Mouse (Mus musculus): ENCODE data around the gene Foxa3. TPM values are rescaled to one million over a fixed set of nuclear protein-coding genes. Genes with fewer than 3 reads are reported as not detected.
"Not testable (repeated sequence)": the region's sequence is repeated elsewhere in the genome, so short reads cannot be mapped to it uniquely, and the experiment has no call there.

Gene Foxa3
- not detected for total RNA-seq (2021)

DNA sequence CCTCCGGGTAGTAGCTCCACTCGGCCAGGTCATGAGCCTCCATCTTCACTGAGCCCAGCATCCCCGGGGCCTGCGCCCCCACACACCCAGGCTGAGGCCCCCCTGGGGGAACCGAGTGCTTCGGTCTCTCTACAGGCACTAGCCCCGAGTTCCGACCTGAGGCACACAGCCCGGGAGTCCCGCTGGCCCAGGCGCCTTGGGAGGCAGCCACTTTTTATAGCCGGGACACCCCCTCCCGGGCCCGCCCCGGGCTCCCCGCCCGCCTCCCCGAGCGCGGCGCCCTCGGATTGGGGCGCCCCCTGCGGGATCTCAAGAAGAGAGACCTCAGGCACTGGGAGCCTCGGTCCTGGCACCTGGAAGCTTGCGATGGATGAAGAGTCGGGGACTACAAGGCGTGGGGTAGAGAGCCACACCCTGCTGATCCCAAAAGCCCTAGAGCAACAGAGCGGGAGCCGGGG lies at the start of gene Foxa3:
TSS of gene Foxa3 (minus strand) at position 182 of the 458 bp plus-strand sequence.
- peak in 1 of 2 experiments; percentile 45 for DNase-seq

DNA sequence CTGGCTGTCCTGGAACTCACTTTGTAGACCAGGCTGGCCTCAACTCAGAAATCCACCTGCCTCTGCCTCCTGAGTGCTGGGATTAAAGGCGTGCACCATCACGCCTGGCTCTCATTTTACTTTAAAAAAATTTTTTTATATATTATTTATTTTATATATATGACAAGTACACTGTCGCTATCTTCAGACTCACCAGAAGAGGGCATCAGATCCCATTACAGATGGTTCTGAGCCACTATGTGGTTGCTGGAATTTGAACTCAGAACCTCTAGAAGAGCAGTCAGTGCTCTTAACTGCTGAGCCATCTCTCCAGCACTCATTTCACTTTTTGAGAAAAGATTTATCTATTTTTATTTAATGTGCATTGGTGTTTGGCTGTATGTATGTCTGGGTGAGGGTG lies 47.7 kb upstream of the Foxa3 start:
- DNase-seq = not testable (repeated sequence)

DNA sequence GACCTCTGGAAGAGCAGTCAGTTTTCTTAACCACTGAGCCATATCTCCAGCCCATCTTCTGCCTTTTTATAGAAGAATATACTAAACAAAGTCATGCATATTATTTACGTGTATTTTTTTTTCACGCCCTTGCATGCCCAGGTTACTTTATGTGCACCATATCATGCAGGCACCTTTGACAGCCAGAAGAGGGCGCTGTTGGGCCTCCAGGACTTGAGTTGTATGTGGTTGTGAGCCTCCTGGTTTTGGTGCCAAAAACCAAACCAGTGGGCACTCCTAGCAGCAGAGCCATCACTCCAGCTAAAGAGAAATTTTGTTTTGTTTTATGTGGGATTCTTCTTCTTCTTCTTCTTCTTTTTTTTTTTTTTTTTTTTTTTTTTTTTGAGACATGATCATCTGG lies 46.2 kb upstream of the Foxa3 start:
- DNase-seq = no peak

DNA sequence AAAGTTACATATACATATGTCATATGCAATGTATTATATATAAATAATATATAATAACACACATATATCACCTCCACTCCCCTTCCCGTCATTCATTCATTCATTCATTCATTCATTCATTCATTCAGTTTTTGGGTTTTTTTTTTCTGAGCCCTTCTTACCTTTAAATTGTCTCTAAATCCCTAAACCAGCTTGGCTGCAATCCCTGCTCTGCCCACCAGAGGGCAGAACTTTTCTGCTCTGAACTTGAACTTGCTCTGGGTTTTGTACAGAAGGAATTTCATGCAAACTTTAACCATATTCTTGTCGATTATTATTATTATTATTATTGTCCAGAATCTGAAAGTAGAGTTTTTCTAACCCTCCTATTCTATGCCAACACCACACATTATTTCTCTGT lies 45.4 kb upstream of the Foxa3 start:
- DNase-seq = no peak

DNA sequence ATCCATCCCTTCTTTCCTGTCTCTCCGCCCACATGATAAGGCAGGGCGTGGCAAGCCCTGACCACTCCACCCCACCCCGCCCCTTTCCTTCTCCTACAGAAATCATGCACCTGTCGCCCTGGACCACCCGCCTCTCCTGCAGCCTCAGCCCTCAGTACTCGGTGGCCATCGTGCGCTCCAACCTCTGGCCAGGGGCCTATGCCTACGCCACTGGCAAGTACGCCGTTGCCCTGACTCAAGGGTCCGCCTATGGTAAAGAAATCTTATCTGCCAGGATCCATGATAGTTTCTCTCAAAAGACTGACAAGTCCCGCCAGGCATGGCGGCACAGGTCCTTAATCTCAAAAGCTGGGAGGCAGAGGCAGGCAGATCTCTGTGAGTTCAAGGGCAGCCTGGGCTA lies 44.6 kb upstream of the Foxa3 start:
- DNase-seq = no peak

DNA sequence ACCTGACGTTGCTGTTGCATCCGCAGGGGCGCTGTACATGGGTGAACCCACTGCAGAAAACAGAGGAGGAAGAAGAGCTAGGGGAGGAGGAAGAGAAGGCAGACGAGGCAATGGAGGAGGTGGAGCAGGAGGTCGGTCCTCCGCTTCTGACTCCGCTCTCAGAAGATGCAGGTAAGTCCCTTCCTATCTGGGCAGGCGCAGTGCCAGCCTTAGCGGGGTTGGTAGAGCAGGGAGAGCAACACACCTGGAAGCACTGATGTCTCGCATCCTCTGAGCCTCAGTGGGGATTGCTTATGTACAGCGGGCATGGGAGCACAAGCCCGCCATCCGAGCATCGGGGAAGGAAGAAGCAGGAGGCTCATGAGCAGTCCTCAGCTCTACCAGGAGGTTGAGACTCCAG lies 43.7 kb upstream of the Foxa3 start:
- no peak for DNase-seq

DNA sequence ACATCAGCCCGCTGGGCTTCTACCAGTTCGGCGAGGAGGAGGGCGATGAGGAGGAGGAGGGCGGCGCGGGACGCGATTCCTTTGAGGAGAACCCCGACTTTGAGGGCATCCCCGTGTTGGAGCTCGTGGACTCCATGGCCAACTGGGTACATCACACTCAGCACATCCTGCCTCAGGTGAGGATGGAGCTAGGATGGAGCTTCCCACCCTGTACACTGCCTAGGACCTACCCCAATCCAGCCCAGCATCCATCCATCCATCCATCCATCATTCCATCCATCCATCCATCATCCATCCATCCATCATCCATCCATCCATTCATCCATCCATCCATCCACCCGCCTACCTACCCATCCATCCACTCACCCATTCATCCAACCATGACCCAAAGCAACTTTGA lies 42.6 kb upstream of the Foxa3 start:
- no peak for DNase-seq

DNA sequence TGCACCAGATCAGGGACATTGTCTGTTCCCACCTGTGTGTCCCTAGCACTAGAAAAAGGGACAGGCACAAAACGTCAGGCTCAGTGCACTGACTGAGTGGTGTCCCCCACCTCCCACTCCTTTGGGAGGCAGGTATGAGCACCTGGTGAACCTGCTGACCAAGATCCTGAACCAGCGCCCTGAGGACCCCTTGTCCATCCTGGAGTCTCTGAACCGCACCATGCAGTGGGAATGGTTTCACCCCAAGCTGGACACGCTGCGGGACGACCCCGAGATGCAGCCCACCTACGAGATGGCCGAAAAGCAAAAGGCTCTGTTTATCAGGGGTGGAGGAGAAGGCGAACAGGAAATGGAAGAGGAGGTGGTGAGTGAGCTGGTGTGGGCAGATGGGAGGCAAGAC lies 34.1 kb upstream of the Foxa3 start:
- DNase-seq = no peak

DNA sequence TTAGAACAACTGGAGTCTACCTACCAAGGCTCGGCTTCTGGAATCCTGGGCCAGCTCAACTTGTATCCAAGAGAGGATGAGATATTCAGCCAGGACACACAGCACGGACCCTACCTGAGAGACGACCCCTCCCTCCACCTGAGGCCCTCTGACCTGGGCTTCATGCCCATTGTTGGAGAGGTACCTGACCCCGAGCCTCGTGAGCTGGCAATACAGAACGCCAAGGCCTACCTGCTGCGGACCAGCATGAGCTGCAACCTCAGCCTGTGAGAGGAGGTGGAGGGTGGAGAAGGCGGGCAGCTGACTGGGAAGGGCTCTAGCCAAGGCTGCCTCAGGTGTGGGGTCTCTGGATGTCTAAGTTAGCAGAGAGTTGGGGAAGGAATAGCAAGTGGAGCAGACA lies 31.8 kb upstream of the Foxa3 start:
- DNase-seq = no peak

DNA sequence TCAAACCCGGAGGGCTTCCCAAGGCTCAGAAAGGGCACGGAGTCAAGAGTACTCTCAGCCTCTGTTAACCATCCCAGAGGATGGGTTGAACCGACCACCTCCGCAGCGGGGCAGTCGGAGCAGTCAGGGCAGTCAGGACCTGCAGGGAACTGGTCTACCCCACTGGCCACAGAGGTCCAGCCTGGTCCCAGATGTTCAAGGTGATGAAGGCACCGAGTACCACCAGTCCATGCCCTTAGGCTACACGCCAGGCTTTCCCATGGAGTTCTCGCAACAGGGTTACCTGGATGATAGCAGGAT lies 31.4 kb upstream of the Foxa3 start:
- DNase-seq = no peak

DNA sequence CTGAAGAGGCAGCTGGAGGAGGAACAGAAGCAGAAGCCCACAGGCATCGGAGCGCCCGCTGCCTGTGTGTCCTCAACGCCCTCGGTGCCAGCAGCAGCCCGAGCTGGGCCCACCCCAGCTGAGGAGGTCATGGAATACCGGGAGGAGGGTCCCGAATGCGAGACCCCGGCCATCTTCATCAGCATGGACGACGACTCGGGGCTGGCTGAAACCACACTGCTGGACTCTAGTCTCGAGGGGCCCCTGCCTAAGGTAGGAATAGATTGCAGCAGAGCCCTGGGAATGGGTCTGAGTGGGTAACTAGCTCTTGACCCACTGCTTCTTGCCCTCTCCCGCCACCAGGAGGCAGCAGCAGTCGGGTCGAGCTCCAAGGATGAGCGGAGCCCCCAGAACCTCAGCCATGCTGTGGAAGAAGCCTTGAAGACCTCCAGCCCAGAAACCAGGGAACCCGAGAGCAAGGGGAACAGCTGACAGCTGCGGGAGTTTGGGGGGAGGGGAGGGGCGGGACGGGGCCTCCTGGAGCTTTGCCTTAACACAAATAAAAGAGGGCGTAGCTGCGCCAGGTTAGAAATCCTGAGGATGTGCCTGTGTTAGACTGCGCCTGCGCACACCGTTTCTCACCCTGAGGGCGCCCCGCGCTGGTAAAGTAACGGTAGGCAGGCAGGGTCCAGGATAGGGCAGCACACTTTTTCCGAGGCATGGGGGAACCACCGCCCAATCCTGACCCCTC lies 30.9 kb upstream of the Foxa3 start, which contains the start of gene Rsph6a:
TSS of gene Rsph6a (plus strand) at position 644 of the 730 bp plus-strand sequence.
- DNase-seq = no peak

DNA sequence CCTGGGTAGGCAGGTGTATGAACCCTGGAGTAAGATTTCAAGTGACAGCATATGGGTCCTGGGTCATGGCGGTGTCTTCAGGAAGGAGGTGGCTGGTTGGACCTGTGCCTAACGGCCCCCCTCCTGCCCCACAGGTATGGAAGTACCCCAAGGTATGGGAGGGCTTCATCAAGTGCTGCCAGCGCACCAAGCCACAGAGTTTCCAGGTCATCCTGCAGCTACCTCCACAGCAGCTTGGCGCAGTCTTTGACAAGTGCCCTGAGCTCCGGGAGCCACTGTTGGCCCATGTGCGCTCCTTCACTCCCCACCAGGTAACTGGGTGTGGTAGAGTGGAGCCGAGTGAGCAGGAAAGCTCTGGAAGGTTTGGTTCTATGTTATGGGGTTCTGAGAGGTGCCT lies 29.8 kb upstream of the Foxa3 start:
- no peak for DNase-seq

DNA sequence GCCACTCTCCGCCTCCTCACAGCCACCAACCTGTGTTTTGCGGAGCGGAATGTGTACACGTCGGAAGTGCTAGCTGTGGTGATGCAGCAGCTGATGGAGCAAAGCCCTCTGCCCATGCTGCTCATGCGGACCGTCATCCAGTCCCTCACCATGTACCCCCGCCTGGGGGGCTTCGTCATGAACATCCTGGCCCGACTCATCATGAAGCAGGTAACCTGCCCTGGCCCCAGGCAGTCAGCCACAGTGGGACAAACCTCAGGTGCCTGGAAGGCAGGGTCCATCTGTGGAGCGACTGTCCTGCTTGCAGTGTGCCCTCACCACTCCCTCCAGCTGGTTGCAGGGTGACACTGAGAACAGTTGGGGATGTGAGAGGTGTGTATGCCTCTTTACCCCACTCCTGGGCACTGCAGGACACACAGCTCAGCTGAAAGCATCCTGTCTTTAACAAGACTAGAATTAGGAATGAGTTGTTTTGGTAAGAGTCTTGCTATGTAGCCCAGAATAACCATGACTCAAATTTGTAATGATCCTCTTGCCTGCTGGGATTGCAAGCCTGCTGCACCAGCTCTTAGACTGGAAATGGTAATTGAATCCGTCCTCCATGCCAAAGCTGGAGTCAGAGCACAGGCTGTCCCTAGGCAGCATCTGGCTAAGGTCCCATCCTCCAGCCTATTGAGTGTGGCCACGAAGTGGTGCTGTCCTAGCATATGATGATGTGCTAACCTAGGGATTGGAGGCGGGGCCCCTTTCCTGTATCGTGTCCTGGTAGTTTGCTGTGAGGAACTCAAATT lies 29.2 kb upstream of the Foxa3 start:
- DNase-seq = peak; percentile 64 to 65

DNA sequence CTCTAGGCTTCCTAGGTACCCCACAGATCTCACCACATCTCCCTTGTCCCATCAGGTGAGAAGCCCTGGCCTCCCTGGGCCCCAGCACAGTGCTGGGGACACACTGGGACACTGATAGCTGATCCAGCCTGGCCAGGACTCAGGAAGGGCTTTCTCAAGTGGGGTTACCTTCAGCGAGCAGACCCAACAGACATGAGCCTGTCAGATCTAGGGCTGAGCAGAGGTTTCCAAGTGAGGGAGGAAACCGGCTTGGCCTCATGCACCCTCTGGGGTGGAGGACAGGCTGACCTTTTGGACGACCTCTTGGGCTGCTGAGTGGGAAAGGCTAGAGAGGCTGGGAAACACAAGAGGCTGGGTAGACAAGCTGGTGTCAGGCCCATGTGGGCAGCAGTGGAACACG lies 27.8 kb upstream of the Foxa3 start:
- DNase-seq = no peak

DNA sequence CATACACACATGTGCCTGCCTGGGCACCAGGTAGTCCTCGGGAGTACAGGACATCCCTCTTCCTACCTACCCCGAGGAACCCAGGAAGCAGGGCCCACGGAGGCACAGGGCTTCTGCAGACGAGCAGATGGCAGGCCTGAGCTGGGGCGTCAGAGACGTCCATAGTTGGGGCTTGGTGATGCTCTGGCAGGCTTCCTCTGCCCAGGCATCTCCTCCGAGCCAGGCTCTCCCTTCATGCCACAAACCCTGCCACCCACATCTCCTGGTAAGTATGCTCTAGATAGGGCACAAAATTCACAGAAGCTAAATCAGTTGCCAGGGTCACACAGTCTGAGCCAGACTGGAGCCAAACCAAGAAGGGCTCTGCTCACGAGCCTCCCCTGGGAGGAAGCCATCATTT lies 26.8 kb upstream of the Foxa3 start:
- DNase-seq = no peak

DNA sequence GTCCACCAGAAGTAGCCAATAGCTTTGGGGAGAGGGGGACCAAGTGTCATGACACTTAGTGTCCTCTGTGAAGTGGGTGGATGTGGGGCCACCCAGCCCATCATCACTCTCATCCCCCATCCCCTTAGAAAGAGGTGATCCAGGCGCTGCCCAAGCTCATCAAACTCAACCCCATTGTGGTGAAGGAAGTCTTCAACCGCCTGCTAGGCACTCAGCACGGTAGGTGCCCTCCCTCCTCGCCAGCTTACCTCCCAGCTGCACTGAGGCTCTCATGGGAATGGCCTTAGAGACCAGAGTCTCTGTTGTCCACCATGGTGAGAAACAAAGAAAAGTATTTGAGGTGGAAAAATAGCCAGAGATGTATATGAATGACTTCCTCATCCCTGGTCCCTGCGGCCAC lies 25.9 kb upstream of the Foxa3 start:
- DNase-seq = no peak

DNA sequence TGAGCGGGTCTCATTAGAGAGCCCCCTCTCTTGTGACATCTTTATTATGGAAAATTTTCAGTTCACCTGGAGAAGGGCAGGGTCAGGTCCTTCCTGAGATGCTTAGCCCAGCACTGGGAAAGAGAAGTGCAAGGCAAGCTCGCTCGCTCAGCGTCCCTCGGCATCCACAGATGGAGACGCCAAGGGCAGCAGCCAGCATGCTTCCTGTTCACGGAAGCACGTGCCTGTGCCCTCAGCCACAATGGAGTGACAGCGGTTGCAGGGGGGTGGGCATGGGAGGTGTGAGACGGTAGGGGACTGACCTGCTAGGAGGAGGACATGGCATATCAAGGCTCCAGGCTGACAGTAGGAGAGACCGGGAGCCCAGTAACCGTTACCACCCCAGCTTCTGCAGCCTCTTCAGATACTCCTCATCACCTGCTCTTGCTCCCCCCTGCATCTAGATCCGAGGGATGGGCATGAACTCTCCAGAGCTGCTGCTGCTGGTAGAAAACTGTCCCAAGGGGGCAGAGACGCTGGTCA lies 24.7 kb upstream of the Foxa3 start:
- no peak for DNase-seq

DNA sequence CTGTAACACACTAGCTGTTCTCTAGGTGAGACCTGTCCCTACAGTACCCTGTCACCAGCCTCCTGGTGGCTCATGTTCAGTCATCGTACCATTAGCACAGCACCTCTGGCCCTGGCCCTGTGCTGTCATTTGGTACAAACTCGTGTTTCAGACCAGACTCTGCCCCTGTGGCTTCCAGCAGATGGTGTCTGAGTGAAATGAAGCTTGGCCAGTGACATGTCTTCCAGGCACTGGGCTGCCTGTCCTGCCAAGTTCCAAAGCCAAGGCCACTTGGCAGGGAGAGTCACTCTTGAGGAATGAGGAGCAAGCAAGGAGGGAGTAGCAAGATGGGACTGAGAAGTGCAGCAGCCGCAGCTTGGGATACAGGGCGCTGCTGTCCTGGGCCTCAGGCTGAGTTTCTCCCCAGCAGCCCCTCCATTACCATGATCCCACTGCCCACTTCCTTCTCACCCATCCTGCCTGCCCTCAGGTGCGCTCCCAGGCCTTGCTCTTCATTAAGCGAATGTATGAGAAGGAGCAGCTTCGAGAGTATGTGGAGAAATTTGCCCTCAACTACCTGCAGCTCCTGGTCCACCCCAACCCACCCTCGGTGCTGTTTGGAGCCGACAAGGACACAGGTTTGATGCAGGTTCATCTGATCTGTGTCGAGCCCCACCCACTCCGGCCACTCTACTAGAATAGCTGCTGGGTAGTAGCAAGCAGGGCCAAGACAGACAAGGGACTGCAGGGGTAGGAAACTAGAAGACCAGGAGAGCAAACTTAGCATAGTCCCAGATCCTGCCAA lies 23.1 kb upstream of the Foxa3 start:
- DNase-seq = no peak

DNA sequence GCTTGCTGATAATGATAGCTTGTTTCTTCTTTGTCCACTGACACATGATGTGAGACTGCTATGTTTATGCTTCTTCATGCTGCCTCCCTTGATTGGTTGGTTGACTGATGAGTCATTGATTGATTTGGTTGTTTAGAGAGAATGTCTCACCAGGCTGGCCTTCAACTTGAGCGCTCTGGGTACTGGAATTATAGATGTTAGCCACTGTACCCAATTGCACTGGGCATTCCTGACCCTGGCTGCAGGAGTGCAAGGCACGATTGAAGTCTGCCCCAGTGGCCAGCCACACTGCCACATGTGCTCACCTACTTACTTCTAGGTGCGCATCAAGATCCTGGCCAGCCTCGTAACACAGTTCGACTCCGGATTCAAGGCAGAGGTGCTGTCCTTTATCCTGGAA lies 21.3 kb upstream of the Foxa3 start:
- DNase-seq = no peak

DNA sequence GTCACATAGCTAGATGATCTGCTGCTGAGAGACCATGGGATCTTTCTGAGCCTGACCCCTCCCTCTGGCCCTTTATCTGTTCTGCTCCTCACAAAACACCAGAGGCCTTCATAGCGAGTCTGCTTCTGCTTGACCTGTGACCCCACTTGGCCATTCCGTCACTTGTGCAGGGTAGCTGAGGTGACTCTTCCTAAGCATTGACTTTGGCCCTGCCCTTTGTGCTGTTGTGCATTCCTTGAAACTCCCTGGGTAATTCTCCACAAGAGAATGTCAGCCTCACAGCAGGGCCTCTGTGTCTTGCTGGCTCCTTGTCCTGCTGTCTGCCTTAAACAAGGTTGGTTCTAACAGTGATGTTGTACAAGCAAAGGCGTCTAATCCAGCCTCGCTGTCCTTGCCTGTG lies 8.3 kb upstream of the Foxa3 start:
- no peak for DNase-seq

DNA sequence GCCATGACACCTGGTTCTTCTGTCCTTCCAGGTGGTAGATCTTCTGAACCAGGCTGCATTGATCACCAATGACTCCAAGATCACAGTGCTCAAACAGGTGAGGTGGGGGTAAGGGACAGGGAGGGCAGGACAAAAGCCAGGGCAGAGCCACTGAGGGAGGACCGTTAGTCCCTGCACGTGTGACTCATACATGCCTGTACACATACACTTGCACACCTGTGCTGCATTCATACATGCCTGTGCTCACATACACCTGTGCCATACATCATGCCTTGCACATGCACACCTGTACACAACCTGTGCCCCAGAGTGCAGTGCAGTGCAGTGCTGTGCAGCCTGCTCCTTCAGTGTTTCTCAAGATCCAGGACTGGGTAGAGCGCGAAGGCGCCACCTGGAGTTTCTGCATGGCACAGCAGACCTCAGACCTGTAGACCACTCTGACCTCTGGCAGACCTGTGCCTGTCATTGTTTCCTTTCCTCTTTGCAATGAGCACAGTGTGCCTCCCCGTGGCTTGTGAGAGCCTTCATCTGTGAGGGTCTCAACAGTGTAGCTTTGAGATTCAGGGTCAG lies 5.8 kb upstream of the Foxa3 start:
- no peak for DNase-seq

DNA sequence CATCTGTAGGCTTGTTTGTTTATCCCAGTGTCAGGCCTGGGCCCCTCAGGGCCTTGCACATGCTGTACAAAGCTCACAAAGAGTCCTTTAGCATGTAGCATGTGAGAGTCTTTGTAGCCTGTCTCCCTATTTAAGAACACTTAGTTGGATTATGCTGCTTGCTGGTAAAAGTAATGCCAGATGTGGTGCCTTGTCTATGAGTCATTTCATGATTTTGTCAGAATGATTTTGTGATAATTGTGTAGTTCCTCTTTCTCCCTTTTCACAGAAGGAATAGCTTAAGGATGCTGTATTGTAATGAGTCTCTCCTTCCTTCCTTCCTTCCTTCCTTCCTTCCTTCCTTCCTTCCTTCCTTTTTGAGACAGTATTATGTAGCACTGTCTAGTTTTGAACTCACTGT lies 4.7 kb upstream of the Foxa3 start:
- DNase-seq = no peak

All from layer of hippocampus, postnatal 36 days (tissue).